Mouse (Mus musculus): ENCODE measurements at regions not wholly inside any gene's neighbourhood (a gene's known extent, or its start where the extent isn't known, plus 50 kb on each side); places are given as distances from the start of the nearest gene placed in this dataset.
"Not testable (repeated sequence)": the region's sequence is repeated elsewhere in the genome, so short reads cannot be mapped to it uniquely, and the experiment has no call there.

DNA sequence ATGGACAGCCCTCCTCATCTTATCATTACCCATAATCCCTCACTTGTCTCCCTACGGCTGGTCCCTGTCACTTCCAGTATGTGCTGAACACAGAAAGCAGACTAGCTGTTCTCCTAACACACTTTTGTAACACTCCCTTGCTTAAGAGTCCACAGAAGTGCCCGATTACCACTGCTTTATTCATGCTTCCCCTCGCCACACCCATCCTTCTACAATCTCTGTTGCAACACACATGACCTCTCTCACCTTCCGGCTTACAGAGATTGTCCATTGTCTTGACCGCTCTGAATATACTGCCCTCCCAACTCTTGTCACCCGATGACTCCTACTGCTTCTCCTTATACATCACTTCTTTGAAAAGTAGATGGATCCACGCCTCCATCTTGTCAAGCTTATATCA is 132.9 kb downstream of the Snx18 start:
- no peak for DNase-seq (ENCODE audit: low spot score in 2 of 2)

DNA sequence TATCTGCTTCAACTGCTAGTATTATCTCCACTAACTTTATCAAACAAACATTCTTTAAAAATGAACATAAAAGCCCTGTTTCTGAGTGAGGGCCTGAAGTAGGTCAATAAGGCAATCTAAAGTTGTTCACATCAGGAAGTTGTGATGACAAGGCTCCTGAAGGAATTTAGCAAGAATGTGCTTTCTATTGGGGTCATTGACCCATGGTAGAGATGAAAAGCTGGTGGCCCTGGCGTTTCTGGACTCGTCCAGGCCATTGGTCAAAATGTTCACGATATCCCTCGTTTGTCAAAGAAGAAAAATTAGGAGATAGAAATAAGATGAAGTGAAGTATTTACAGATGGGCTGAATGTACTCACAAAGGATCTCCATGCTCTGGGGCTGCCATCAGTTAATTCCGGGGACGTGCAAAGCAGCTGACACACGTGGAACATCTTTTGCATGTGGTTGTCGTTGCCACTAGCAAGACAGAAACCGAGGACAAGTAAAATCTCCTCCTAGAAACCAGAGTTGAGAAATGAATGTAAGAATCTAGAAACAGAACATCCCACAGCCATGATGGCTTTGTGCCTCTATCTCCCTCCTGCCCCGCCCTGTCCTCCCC is 134.1 kb downstream of the Snx18 start:
- no peak for DNase-seq (ENCODE audit: low spot score in 2 of 2)

DNA sequence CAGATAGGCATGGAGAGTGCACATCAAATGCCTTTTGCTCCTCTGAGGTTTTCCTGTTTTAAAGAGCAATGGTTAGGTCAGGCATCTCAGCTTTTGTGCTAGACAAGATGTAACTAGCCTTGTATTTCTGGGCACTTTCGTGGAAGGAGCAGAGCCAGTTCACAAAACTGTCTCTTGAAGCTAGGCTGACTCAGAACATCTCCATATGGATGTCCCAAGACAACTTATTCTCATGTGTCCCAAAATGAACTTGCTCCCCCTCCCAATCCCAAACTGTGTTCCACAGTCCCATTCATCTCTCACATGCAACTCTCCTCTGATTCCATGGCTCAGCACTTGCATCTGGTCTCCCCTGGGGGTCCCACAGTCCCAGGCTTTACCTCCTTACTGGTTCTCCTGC is 135.5 kb downstream of the Snx18 start:
- DNase-seq (ENCODE audit: low spot score in 2 of 2), result no peak

DNA sequence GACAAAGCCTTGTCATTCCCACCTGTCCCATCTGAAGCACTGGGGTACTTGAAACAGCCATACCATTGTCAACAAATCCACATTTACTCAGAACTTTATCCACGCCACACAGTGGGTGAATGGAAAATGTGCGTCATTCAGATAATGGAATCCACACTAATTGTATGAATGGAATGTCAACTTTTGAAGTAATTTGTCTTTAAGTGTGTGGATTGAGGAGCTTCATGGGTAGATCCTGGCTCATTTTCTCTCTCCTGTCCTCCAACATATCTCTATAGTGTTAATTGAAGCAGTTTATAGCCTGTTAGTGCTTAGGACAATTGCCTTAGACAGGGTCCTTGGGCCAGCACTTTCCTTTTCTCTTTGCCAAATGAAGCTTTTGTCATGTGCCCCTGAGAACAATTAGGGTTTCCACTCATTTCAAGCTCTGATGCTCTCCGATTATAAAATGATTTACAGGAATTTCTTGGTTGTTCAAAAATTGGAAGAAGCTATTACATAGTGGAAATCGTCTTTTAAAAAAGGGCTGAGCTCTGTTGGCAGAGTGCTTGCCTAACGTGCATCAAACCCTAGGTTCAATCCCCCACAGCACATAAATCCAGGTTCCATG is 140.4 kb downstream of the Snx18 start:
- DNase-seq (ENCODE audit: low spot score in 2 of 2), result no peak

DNA sequence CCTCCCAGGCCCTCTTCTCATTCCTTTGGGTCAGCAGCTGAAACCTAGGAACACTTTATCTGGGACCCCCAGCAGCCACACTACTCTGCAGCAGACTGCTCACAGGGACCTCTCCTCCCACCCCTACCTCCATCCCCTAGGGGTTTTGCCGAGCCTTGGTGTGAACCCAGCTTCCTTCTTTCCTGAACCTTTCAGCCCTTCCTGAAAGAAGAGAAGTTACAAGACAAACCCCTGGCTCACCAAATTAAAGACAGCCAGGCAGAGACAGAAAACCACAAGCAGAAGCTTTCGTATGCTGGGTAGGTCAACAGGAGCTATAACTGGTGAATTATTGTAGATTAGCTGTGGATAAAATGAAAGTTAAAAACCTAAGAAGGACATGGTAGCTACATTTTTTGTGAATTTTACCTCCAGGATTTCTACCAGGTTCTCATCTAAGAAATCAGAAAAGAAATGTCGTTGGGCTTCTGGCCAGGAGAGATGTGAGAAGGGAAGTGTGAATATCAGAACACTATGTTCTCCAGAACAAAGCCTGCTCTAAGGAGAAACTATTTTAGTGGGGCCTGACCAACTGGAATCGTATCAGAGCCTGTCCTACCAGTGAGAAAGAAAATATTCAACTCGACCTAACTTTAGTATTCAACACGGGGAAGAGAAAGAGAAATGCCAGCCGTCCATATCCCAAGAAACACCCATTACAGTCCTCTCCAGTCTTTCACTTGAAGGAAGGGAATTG is 147.4 kb downstream of the Snx18 start:
- DNase-seq (ENCODE audit: low spot score in 2 of 2), result no peak

DNA sequence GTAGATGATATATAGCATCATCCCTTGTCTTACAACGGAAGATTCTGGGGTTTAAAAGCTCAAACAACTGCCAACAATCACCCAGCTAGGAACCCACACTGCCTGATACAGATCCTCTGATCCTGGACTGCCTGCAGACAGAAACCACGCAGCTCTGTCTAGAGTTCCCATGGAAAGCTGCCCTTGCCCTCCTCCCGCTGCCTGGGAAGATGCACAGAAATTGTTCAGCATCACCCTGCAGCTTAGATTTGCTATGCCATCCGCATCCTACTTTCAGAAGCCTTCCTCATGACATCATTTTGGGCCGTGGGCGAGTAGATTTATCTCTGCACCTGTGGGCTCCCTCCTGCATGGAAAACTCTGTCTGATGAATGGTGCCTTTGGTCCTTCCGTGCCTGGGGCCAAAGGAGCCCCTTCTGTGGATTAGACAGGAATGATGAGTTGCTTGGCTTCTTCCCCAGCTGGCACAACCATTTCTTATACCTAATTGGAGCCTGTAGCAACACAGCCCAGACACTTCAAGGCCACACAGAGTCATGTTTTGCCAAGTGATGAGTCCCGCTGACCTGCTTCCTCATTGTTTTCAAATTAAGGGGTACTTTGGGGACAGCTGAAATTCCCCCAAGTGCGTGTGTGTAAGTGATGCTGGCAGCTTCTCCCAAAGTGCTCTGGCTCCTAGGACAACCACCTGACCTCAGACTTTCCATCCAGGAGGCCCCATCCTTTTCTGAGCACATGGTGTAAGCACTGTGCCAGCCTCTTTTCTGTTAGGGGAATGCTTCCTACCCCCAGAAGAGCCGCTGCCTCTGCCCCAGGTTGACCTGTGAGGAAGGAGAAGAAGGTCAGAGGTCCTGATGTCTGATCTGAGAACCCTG is 153.9 kb downstream of the Snx18 start:
- no peak for DNase-seq (ENCODE audit: low spot score in 2 of 2)

DNA sequence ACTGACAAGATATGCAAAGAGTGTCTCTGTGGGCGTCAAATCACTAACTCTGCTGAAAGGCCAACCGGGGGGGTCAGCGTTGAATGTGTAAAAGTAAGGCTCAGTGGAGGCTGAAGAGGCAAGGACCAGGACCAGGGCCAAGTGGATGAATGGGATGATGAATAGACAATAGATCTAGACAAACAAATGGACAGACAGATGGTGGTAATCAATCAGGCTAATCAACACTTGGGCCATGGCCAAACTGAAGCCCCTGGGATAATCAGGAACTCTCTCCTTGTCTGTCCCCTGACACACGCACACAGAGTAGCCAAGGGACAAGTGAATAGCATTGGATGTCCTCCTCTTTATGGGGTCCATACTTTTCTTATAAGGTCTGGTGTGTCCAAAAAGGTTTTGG is 154.9 kb downstream of the Snx18 start:
- DNase-seq (ENCODE audit: low spot score in 2 of 2), result no peak

DNA sequence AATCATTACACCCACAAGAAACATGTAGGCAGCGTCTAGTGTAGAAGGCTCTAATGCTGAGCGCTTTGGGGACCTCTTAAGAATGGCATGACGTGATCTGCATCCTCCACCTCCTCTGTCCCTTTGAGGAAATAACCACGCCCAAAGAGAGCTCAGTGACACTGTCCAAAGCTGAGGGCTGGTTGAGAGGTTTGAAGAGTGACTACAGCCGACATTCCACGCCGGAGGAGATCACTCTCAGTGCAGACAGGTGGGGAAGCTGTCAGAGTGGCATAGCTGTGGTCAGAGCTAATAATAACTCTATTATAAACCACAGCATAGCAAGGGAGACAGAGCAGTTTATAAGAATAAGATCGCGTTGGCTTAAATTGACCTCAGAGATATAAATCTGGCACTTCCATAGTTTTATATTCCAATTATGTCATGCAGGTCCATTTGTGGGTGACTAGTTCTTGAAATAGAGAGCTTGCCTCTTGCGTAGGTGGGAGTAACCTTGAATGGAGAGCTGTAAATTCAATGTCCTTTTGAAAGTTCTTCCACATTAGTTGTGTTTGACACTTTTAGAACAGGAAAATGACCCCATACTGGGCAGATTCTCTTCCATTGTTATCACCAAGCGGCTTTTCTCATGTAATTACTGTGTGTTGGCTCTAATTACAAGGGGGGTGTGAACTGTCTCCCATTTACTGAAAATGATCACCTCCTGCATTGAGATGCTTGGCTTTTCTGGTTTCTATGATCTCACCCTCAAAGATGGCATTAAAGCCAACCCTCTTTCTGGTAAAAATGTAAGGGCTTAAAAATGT is 161.7 kb downstream of the BC067074 start:
- no peak for DNase-seq (ENCODE audit: low spot score in 2 of 2)

DNA sequence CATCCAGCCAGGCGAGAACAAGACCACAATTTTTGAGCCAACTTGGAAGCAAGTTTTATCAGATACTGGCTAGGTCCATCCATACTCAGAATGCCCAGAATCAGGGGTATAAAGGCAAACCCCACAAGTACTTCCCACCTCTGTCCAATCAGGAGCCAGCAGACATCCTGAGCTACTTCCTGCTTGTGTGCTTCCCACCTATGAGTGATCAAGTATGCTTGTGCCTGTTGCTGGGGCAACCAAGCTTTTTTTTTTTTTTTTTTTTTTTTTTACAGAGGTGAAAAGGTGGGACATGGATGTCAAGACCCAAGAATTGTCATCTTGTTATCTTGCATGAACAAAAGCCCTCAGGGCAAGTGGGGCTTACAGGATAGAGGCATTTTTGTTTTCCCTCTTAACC is 155.4 kb downstream of the BC067074 start:
- no peak for DNase-seq (ENCODE audit: low spot score in 2 of 2)

DNA sequence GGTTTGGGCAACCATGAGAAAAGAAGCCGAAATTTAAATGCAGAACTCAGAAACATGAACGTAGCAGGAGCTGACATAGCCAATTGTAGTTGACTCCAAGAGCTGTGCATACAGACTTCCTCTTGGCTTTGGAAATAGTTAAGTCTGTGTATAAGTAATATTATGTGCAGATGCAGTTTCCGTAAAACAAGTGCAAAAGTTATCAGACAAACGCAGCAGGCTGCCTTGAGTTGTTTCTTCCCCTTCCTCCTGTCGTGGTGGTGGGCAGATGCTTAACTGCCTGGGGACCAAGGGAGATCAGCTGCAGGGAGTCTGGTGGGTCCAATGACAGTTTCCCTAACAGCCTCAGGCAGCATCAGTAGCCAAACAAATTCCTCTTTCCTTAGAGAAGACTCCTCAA is 153.3 kb downstream of the BC067074 start:
- DNase-seq (ENCODE audit: low spot score in 2 of 2), result no peak

DNA sequence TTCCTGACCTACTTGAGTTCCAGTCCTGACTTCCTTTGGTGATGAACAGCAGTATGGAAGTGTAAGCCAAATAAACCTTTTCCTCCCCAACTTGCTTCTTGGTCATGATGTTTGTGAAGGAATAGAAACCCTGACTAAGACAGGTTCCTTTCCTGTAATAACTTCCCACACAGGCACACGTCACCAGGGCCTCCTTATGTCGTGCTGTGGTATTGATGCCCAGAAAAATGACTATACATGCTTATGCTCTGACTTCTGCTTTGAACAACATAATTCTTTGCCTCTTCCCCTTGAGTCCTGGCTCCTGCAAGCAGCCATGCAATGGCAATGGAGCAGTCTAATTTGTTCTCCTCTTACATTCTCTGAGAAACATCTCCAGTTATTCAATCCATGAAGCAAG is 151.5 kb downstream of the BC067074 start:
- not testable (repeated sequence) for DNase-seq (ENCODE audit: low spot score in 2 of 2)

DNA sequence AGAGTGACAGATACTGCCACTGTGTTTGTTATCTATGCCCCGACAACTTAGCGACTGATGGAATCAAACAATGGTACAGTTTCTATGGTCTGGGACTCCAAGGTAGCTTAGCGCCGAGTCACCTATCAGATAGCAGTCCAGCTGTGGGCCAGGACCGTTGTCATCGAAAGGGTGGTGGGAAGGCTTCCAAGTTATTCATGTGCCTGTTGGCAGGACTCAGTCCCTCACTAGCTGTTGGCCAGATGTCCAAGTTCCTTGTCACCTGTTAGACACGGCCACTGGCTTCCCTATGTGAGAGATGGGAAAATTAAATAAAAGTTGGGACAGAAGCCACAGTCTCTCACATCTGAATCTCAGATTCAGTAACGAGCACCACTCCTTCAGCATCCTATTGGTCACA is 150.1 kb downstream of the BC067074 start:
- no peak for DNase-seq (ENCODE audit: low spot score in 2 of 2)

DNA sequence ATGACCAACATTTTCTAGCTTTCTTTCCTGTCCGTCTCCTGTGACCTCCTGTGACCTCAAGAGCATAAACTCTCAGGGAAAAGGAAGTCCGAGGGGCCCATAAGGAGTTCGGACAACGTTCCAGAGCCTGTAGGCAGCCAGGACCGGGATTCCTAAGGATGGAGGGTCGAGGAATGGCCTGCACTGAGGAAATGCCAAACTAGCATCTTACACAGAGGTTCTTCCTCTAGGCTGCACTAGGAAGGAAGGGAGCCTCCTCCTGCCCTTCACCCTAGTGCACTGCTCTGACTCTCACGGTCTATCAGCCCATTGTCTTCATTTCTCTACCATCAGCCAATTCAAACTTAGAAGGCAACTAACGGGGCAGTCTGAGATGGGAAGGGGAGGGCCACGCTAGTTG is 149.2 kb downstream of the BC067074 start:
- no peak for DNase-seq (ENCODE audit: low spot score in 2 of 2)

DNA sequence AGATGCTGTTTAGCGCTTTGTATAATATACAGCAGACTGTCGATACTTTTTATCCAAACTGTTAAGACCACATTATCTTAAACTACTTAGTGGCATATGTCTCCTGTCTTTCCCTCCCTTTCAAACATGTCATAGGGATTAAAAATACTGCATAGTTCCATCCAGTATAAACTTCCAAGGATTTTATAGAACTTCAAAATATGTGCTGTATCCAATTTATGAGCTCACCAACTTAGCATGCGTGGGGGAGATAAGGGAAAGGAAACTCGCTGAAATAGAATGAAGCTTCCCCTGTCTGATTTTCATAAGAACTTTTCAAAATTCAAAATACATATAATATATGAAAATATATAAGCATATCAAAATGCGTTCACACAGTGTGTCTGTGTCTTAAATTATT is 147.2 kb downstream of the BC067074 start:
- DNase-seq (ENCODE audit: low spot score in 2 of 2), result no peak

DNA sequence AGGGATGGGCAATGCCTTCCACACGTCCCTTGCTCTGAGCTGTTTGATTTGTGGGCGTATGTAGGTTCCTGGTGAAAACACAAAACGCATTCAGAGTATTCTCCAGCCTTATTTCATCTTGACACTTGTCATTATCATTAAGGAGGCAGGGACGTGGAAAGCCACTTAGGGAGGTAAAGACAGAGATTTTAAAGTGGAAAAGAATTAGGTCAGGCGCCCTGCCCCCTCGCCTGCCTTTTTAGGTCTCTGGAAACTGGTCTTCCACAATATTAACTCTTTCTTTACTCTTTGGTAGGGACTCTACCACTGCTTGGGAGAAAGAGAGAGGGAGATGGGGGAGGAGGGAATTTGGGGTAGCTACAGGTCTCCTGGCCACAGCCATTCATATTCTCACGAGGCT is 146.6 kb downstream of the BC067074 start:
- DNase-seq (ENCODE audit: low spot score in 2 of 2), result no peak

DNA sequence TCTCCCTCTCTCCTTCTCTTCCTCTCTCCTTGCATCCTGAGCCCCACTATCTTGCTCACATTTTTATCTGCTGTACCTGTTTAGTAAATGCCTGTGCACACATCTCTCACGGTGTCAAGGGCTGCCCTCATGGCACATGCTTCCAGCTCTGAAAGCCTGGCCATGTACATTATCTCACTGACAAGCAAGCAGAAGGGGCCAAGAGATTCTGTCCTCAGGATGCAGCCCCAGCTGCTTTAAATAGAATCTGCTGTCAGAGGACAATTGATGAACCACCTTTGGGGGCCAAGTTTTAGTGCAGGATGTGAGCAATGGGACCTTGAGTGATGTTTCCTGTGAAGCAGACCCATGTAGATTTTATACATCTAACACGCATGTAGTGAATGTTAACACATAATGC is 145.9 kb downstream of the BC067074 start:
- DNase-seq (ENCODE audit: low spot score in 2 of 2), result no peak

DNA sequence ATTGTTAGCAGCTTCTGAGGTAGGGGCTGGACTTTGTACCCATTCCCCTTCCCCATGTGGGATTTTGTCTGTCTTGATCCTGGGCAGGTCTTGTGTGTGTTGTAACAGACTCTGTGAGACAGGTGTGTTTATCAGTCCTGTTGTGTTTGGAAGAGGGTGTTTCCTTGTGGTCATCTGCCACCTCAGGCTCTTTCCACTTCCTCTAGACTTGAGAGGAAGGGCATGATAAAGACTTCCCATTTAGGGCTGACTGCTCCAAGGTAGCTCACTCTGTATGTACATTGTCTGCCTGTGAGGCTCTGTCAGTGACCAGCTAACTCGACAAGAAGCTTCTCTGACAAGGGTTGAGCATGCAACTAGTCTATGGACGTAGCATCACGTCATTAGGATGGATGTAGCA is 143.3 kb downstream of the BC067074 start:
- no peak for DNase-seq (ENCODE audit: low spot score in 2 of 2)

DNA sequence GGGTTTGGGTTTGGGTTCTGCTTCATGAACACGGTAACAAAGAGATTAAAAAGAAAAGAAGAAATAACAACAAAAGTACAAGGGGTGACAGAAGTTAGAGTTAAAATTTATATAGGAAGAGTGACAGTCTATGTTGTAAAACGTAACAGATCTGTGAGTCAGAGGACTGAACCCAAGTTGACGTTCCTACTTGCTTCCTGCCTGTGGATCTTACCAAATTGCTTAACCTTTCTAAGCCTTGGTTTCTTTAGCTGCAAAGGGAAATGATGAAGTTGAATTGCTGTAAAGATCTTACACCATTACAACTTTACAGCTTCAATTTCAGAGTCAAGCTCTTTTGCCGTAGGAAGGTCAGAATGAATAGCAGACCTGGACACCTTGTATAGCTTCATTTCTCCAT is 142.2 kb downstream of the BC067074 start:
- no peak for DNase-seq (ENCODE audit: low spot score in 2 of 2)

DNA sequence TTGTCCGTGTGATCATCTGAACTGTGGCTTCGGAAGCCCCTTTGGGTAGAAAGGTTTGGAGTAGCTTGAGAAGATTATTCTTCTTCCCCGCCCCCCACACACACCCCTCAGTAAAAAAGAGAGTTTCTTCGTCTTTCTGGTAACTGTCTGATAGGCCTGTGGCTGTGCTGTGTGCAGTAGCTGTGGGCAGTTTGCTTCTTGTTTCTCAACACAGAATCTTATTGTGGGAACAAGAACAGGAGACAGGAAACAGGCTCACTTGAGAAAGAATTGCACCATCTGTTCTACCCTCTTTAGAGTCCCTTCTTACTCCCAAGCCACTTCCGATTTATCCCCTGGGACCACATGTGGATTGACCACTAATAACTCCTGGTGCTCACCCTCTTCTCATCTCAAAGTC is 140.5 kb downstream of the BC067074 start:
- DNase-seq (ENCODE audit: low spot score in 2 of 2), result no peak

DNA sequence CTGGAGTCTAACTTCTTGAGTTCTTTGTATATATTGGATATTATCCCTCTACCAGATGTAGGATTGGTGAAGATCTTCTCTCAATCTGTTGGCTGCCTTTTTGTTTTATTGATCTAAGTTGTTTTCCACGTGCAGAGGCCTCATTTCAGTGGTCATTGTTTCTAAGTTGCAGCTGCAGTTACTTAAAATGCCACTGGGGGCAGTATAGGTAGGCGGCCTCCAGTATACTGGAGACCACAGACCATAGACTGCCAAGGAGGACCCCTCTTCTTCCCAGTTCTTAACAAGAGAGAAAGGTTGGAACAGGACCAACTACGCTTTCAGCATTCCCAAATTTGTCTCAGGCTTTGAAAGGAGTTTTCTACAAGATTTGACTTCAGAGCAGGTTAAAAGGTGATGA is 136.7 kb downstream of the BC067074 start:
- no peak for DNase-seq (ENCODE audit: low spot score in 2 of 2)

All from urinary bladder, postnatal 4 days (tissue).